9 mouse cellular contexts compared by ENCODE assay signal in genomic region chr6:135251849-135252727, GRCm38 (mm10). TPM values are rescaled to one million over a fixed set of nuclear protein-coding genes. Genes with fewer than 3 reads are reported as not detected.
DNase-seq lines count a peak whose midpoint lies in the region; ATAC-seq lines count a peak whose summit lies in the region.
"Had no signal": no experiment of that assay in that cellular context is flagged by ENCODE, and none has a peak within 500 bp of the region (broad histone marks: within the 10 kb centered on the region; RNA-seq: fewer than 3 reads in every experiment).

No protein-coding gene starts in this region.

- intact Hi-C loops in left cerebral cortex, postnatal 4 days (cut with DNase I): no loop called here
- intact Hi-C loops in left cerebral cortex, postnatal 14 days (cut with DNase I): no loop called here

- no peaks in the 10 kb centered on the region for H3K27me3 ChIP-seq in heart, embryonic 10.5 days (ENCODE audit: insufficient read depth, poor library complexity, severe bottlenecking)
- H3K27me3 ChIP-seq in limb, embryonic 11.5 days (ENCODE audit: control insufficient read depth, insufficient read depth, low read length): no peaks in the 10 kb centered on the region
- H3K27me3 ChIP-seq in midbrain, embryonic 15.5 days (replicated peaks): no peaks in the 10 kb centered on the region

- ATAC-seq in limb, embryonic 11.5 days (ENCODE audit: insufficient number of reproducible peaks, low FRiP score, low TSS enrichment, low read depth): no peak
- peak; percentile 71 for ATAC-seq in midbrain, embryonic 15.5 days (replicated peaks)

- H3K4me3 ChIP-seq in heart, embryonic 10.5 days: peak overlapping the region; percentile 47
- H3K4me3 ChIP-seq in limb, embryonic 11.5 days (ENCODE audit: low read depth, low read length): peak overlapping the region; percentile 17; the same call in 1 of the 2 replicates
- peak overlapping the region; percentile 8; the same call in 1 of the 2 replicates for H3K4me3 ChIP-seq in midbrain, embryonic 15.5 days

- peak overlapping the region; percentile 84 for H3K27ac ChIP-seq in heart, embryonic 10.5 days
- H3K27ac ChIP-seq in limb, embryonic 11.5 days (replicated peaks; ENCODE audit: low read depth, low read length): no peak overlapping the region
- H3K27ac ChIP-seq in midbrain, embryonic 15.5 days: peak overlapping the region; percentile 62; the same call in 1 of the 2 replicates
- H3K27ac ChIP-seq: liver, embryonic 14.5 days had no signal

- peak; percentile 19 for DNase-seq in left cerebral cortex, postnatal 4 days
- no peak for DNase-seq in left cerebral cortex, postnatal 14 days (ENCODE audit: low spot score in 2 of 2)
- no peak for DNase-seq in heart, embryonic 10.5 days (ENCODE audit: low spot score)
- no peak for DNase-seq in limb, embryonic 11.5 days (ENCODE audit: low spot score)
- no peak for DNase-seq in ovary, postnatal 36 days (ENCODE audit: low spot score)
- DNase-seq in layer of hippocampus, adult 11-12 months (ENCODE audit: low spot score): no peak
- no peak for DNase-seq in c-Kit-positive CD71-positive TER-119-positive erythroid progenitor cells, embryonic 14.5 days (ENCODE audit: low spot score)

- peaks cover 27% of the 10 kb centered on the region for H3K4me1 ChIP-seq in heart, embryonic 10.5 days
- H3K4me1 ChIP-seq in limb, embryonic 11.5 days (ENCODE audit: control insufficient read depth, insufficient read depth, low read length): peaks cover 16% of the 10 kb centered on the region
- peaks cover 17% of the 10 kb centered on the region for H3K4me1 ChIP-seq in midbrain, embryonic 15.5 days

- no peaks in the 10 kb centered on the region for H3K9me3 ChIP-seq in heart, embryonic 10.5 days
- H3K9me3 ChIP-seq in limb, embryonic 11.5 days (ENCODE audit: control insufficient read depth, low read length): no peaks in the 10 kb centered on the region
- no peaks in the 10 kb centered on the region for H3K9me3 ChIP-seq in midbrain, embryonic 15.5 days

- H3K4me2 ChIP-seq in limb, embryonic 11.5 days (ENCODE audit: low read depth, severe bottlenecking): peak overlapping the region; percentile 45
- H3K4me2 ChIP-seq in midbrain, embryonic 15.5 days: peak overlapping the region; percentile 44

- 41% methylated on average over 24 of the region's 24 CpGs for WGBS in heart, embryonic 10.5 days
- WGBS in limb, embryonic 11.5 days: 56% methylated on average over 24 of the region's 24 CpGs
- whole genome bisulfite sequencing in midbrain, embryonic 15.5 days: 41% methylated on average over 24 of the region's 24 CpGs

- no peaks in the 10 kb centered on the region for H3K36me3 ChIP-seq in heart, embryonic 10.5 days
- H3K36me3 ChIP-seq in limb, embryonic 11.5 days (ENCODE audit: control insufficient read depth, insufficient read depth, low read length): no peaks in the 10 kb centered on the region
- no peaks in the 10 kb centered on the region for H3K36me3 ChIP-seq in midbrain, embryonic 15.5 days (replicated peaks)

- H3K9ac ChIP-seq in limb, embryonic 11.5 days (ENCODE audit: low read length): peak overlapping the region; percentile 28
- H3K9ac ChIP-seq in midbrain, embryonic 15.5 days: 0 out of 2 replicates have a peak overlapping the region, but pooled peaks have one; percentile 14
- H3K9ac ChIP-seq: liver, embryonic 14.5 days had no signal

RNA-seq across cellular contexts. Expression of gene Gsg1, which starts 2.1 kb away (rescaled TPM):
- not detected for total RNA-seq in left cerebral cortex, postnatal 4 days (2021)
- not detected for total RNA-seq in left cerebral cortex, postnatal 14 days (2021)
- polyA plus RNA-seq in heart, embryonic 10.5 days (2016; fragmentation: Nextera tagmentation; extraction: Ambion mirVana): 0.47 and 3.9 TPM in 2 replicates
- 0.81 and 0.91 TPM in 2 replicates for polyA plus RNA-seq in limb, embryonic 11.5 days (2014; fragmentation: Nextera tagmentation; extraction: Ambion mirVana)
- 0.19 TPM in 1 of 2 replicates, not detected in the other for polyA plus RNA-seq in midbrain, embryonic 15.5 days (2015; fragmentation: Nextera tagmentation; extraction: Ambion mirVana)

RNA-seq across cellular contexts. Expression of gene Hebp1, which starts 54.3 kb away (rescaled TPM):
- 10 to 100 TPM; 14.6 to 19.7 TPM for total RNA-seq in left cerebral cortex, postnatal 4 days (2021)
- 10 to 100 TPM; 38.5 to 41.6 TPM for total RNA-seq in left cerebral cortex, postnatal 14 days (2021)
- 20.7 and 21.2 TPM in 2 replicates for polyA plus RNA-seq in heart, embryonic 10.5 days (2016; fragmentation: Nextera tagmentation; extraction: Ambion mirVana)
- polyA plus RNA-seq in limb, embryonic 11.5 days (2014; fragmentation: Nextera tagmentation; extraction: Ambion mirVana): 1.3 and 3.8 TPM in 2 replicates
- polyA plus RNA-seq in midbrain, embryonic 15.5 days (2015; fragmentation: Nextera tagmentation; extraction: Ambion mirVana): 4.7 and 6.1 TPM in 2 replicates

RNA-seq across cellular contexts. Expression of gene Fam234b, which starts 54.3 kb away (rescaled TPM):
- total RNA-seq in left cerebral cortex, postnatal 4 days (2021): 10 to 100 TPM; 86.1 to 92.1 TPM
- 100 to 1,000 TPM; 118 to 124 TPM for total RNA-seq in left cerebral cortex, postnatal 14 days (2021)
- polyA plus RNA-seq in heart, embryonic 10.5 days (2016; fragmentation: Nextera tagmentation; extraction: Ambion mirVana): 9.8 and 11.6 TPM in 2 replicates
- polyA plus RNA-seq in limb, embryonic 11.5 days (2014; fragmentation: Nextera tagmentation; extraction: Ambion mirVana): 20.4 and 21.2 TPM in 2 replicates
- 110 and 117 TPM in 2 replicates for polyA plus RNA-seq in midbrain, embryonic 15.5 days (2015; fragmentation: Nextera tagmentation; extraction: Ambion mirVana)

RNA-seq across cellular contexts. Expression of gene Pbp2, which starts 58.1 kb away (rescaled TPM):
- total RNA-seq in left cerebral cortex, postnatal 4 days (2021): not detected
- under 1 TPM; 0.34 to 0.72 TPM for total RNA-seq in left cerebral cortex, postnatal 14 days (2021)
- polyA plus RNA-seq in heart, embryonic 10.5 days (2016; fragmentation: Nextera tagmentation; extraction: Ambion mirVana): 0.16 TPM in 1 of 2 replicates, not detected in the other
- 0.23 TPM in 1 of 2 replicates, not detected in the other for polyA plus RNA-seq in limb, embryonic 11.5 days (2014; fragmentation: Nextera tagmentation; extraction: Ambion mirVana)
- polyA plus RNA-seq in midbrain, embryonic 15.5 days (2015; fragmentation: Nextera tagmentation; extraction: Ambion mirVana): not detected in 2 replicates
- polyA plus RNA-seq: liver, embryonic 14.5 days had no signal
